Mouse (Mus musculus) MEL-GATA-1-ER (cell line): ENCODE measurements at regions not wholly inside any gene's neighbourhood (a gene's known extent, or its start where the extent isn't known, plus 50 kb on each side); places are given as distances from the start of the nearest gene placed in this dataset.

Experiments used
- DNase-seq: peaks from one replicate; pipeline ENCODE4 v3.0.0-alpha.2; 2012; ENCODE audit warnings: low read depth; ENCODE audit errors: extremely low read depth

DNA sequence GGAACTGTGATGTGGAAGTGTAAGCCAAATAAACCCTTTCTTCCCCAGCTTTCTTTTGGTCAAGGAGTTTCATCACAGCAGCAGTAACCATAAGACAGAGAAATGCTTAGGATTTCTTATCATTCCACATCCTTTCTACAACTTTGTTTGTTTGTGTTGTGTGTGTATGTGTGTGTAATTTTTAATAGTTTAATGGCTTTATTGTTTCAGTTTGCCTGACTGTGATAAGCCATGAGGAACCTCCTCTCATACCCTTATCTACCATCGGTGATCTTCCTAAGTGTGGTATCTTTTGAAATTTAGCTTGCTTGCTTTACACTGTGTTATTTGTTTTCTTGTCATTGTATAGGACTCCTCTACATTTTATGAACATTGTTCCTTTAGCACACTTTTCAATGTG, 970.6 kb upstream of the Lrrc6 start:
- no peak for DNase-seq

DNA sequence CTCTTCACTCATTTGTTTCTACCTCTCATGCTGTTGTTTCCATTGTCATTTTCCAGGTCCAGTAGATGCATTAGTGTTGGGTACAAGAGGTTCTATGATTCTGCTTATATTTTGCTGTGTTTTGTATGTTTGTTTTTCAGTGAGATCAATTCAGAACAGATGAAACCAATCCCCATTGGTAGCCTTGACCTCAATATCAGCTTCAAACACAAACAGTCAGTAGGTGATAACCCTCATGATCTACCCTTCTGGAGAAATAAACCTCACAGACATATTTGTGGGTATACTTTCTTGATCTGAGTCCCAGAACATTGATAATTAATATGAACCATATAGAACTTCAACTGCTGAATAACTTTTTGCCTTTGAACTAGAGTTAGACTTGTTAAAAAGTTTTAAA, 969.3 kb upstream of the Lrrc6 start:
- DNase-seq = no peak

DNA sequence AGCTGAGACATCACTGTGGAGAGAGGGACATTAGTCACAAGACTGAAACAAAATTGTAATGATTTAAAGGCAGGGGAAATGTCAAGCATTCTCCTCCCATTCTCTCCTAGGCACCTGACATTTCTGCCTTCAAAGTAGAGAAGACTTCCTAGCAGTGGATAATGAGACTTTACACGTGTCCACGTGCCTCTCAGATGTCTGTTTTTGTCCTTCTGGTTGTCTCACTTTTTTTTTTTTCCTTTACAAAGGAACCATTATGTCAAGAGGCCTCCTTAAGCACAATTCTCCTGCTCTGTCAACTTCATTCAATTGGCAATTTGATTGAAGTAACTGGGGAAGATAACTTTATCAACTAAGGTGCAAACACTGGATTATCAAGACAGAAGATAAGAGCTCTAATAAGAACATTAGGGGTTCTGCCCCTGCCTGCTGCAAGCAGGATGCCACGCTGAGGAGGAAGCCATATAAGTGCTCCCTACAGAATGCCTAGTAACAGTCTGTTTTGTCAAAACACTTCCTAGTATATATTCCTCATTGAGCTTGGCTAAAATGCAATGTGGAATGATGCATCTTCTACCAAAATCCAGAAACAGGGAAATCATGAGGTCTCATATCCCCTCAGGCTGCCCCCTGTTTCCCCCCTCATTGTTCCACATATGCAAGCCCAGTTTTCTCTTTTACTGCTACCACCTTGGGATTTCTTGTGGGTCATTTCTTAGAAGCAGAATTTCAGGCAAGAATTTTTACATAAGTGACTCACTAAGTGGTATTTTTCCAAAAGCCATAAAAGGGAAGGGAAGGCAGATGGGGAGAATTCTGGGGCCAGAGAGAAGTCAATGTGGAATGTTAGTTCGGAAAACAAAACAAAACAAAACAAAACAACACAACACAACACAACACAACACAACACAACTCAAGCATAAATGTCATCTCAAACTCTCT, 967.0 kb upstream of the Lrrc6 start:
- DNase-seq = no peak

DNA sequence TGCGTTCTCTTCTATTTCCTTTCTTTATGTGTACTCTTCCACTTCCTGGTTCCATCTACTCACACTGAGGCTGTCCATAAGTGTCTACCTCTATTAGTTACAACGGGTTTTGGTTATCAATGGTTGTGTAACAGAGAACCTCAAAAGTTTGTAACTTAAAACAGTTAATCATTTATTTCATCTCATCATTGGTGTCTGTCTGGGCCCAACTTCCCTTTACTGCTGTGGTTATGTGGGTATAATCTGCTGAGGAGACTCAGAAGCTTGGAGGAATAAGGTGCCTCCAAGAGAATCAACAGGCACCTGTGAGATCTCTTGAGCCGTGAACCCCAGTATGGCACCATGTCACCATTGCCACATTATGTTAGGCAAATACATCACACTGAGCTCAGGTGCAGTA, 962.2 kb upstream of the Lrrc6 start:
- peak; percentile 66 for DNase-seq

DNA sequence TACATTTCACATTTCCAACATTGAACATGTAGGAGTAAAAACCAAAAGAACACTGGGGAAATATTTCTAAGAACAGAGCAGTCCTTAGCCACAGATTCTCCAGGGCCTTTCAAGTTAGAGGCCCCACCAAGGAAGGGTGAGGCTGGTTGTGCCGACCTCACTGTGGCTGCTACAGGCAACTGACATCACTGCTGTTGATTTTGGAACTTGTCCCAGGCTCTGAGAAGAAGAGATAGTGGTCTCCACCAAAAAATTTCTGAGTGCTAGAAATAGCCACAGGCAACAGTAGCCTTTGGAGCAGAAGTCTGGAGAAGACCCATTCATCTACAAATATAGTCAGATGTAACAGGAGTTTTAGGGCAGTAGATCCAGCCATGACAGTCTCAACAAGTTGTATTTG, 959.7 kb upstream of the Lrrc6 start:
- DNase-seq = peak; percentile 98

DNA sequence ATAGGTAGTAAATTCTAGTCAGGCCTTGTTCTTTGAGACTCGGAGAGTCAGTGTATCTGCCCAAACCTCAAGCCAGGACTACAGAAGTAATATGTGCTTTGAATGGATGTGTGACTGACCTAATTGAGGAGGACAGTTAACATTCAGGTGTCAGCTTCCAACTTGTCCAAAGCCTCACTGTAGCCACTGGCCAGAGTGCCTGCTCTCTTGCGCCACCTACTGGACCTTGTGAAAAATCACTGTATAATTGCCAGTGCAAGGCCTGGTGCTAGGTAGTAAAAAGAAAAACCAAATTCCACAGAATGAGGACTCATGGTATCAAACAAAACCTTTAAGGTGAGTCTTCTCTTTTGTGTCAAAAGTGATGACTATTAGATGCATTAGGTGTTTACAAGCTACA, 933.6 kb upstream of the Lrrc6 start:
- no peak for DNase-seq

DNA sequence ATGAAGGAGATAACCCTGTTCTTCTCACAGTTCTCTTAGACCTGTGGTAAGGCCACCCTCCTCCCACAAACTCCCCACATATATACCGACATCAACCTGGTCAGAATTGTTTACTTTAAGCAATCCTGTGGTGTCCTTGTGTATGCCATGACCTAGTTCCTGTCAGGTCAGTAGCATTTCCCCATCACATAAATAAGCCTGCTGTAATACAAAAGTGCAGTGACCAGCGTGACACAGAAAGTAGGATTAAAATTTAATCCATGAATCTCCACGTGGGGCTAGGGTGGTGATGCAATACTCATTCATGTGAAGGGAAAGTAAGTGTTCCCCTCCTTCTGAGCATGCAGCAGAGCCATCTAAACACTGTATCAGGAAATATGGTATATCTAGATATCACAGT, 923.2 kb upstream of the Lrrc6 start:
- DNase-seq = no peak

DNA sequence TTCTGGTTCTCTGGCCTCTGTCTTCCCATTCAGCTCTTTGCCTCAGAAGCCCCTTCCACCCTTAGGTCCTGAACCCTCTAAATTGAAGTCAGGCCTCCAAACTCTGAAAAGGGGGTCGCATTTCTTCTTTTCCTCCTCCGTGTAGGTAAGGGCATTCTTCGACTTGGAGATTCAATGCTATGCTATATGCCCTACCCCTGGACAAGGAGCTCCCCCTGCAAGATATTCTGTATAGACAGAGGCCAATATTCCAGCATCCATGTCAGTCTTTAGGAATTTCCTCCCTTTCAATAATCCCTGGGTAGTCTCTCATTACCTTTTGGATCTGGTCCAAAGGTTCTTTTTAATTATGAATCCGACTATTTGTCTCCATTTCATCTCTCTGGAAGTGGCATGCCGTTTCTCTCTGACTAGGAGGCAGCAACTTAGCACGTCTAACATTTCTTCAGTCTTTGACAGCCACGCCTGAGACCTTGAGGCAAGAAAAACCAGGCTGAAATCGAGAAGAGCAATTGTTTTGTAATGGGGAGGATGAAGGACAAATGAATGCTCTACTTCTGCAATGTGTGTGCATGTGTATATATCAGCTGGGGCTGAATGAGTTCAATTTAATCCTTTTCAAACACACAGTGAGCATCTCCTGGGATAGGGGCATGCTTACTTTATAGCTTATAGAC, 921.7 kb upstream of the Lrrc6 start:
- DNase-seq = no peak

DNA sequence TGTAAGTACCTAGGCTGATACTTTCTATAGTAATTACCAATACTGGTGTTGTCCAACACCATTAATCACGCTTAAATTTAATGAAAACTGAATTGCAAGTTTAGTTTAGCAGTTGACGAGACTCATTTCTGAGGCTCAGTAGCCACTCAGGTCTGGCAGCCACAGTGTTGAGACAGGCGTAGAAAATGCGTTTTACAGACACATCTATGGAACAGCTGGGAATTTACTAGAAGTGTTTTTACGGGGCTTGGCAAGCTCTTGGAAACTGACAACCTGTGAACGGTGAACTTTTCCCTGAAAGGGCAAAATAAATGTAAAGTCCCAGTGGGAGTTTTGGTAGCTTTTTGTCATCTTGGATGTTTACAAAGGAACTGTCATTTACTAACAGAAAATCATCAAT, 920.1 kb upstream of the Lrrc6 start:
- DNase-seq = no peak

DNA sequence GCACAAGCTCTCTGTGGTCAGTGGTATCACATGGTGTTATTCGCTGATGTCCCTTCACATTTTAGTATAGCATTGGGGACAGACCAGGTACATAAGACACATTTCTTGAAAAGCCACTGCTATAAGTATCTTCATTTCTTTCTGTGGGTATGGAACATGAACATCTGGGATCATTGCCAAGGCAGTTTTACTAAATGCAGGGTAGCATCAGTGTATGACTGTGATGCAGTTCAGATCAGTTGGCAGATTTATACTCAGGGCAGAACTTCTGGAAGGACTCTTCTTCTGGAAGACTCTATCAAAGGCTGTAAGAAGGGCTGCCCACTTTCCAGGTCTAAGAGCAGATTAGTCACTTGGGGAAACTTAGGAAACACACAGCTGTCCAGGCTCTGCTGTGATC, 919.0 kb upstream of the Lrrc6 start:
- no peak for DNase-seq

DNA sequence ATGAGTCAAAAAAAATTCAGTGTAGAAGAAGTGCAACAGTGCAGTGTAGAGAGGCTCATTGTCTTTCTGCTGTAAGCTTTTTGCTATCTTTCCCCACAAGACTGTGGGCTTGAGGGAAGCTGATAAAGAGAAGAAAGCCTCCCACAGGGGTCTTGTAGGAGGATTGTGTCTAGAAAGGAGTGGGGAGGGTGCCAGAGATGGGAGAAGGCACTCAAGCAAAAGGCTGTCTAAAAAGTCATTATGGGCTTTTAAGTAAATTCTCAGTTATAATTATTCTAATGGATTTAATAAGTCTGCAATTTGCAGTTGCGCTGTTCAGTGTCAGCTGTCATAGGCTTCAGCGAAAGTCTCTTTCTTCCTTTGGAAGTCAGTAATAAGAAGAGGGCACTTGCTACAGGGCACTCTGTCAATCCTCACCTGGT, 917.0 kb upstream of the Lrrc6 start:
- DNase-seq = no peak

DNA sequence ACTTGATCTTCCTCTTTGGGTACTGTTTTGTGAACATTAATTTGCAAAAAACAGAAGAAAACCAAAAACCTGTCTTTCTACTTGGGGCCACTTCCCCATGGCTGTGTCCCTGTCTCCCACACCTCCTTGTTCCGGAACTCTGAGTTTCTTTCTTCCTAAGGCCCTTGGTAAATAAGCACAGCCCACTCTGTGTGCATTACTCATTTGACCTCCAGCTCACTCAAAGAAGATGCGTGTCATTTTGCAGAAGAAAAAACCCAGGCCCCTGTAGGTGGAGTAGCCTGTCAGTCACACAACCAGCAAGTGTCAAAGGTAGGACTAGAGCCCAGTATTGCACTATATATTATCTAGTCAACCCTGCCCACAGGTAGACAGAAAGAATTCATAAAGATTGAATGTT, 915.1 kb upstream of the Lrrc6 start:
- DNase-seq = no peak

DNA sequence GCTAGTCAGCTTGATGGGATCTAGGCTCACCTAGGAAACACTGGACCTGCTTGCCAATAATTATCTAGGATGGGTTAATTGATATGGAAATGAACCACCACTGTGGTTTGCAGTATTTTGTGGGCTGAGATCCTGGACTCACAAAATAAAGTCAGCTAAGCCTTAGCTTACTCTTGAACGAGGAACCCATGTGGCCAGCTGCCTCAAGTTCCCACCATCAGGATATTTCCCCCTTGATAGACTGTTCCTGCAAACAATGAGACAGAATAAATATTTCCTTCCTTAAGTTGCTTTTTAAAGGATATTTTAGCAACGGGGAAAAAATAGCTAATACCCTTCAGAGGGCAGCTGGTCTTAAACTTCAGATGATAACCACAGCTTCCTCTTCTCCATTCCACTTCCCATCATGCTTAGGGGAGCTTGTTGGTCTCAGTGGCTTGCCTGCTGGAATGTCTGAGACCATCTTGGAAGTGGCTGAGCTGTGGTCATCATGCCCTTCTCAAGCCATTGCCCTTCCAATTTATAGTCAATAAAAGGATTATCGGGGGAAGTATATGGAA, 913.7 kb upstream of the Lrrc6 start:
- DNase-seq = peak; percentile 71

DNA sequence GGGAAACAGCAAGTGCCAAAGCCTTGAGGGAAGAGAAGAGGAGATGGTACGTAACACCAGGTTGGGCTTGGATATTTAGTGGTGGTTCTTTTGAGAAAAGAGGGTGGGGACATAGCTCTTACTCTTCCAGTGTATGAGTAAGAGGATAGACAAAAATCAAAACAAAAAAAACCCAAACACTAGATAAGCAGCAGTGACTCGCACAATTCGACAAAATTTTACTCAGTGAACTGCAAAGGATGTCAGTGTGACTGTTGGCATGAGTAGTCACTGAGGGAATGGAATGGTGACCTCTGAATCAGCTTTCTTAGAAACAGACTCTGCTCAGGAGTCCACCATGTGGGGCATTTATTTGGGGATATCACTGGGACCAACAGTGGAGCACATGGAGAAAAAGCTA, 912.9 kb upstream of the Lrrc6 start:
- no peak for DNase-seq

DNA sequence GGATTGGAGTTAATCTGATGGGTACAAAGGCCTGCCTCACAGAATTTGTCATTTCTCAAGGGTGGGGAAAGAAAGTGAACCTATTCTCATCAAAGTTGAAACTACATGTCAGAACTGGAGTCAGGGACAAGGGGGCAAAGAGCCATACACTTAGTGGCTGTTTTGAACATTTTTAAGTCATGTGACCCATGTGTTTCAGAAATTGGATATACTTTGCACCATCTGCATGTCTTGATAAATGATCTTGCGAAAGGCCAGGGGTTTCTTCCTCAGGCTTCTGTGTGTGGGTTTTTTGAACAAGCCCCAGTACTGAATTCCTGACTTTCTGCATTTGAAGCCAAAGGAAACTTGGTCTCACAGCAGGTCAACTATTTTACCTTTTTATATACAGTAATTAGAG, 911.7 kb upstream of the Lrrc6 start:
- no peak for DNase-seq

DNA sequence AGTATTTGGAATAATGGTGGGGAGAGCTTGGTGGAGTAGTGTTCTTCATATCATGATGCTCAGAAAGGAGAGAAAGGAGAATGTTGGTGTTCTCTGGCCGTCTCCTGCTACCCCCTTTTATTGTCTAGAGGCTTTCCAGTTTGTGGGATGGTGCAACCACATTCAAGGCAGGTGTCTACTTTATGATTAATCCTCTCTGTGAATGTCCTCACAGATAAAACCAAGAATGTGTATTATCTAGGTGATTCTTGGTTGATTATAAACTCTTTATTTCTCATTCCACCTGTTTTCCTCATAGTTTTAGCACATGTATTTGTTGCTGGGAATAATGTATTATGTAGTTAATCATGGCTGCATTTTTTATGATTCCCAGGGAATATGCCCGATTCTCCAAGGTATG, 910.9 kb upstream of the Lrrc6 start:
- DNase-seq = no peak

DNA sequence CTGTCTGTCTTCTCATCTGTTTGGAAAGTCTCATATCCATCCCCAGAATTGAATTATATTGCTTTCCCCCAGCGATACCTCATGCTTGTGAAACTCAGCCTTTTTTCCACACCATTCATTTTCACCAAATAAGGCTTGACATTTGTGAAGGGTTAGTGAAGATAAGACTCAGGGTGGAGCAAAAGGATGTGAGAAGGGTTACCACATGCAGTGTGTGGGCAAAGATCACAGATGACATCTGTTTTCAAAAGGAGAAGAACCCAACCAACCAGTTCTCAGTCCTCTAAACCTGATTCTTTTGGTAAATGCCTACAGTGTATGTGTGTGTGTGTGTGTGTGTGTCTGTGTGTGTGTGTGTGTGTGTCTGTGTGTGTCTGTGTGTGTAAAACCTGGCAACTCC, 909.3 kb upstream of the Lrrc6 start:
- DNase-seq = peak; percentile 99

DNA sequence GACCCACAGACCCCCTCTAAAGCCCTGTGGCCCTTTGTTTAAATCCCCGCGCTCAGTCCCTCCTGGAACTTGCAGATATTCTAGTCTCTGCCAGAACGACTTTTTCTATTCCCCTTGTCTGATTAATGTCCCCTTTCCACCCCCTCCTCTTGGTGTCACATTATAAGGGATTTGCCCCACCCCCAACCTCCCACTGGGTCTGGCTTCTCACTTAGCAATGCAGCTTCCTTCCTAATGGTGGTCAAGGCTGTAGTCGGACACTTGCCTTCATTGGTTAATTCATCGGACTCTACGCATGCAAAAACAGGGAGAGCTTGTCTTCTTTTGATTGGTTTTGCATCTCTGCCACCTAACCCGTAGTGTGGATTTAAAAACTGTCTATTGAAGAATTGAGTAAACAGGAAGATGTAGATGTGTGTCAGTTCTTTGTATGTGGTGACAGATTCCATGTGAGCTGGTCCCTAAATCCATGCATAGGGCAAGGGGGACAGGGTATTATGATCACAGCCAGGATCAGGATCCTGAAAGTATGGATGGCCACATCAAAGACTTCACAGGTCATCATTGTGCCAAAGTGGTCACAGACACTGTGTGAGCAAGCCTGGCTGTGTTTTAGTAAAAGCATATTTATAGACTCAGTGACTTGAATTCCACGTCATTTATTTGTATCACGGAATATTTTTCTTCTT, 908.3 kb upstream of the Lrrc6 start:
- DNase-seq = no peak

DNA sequence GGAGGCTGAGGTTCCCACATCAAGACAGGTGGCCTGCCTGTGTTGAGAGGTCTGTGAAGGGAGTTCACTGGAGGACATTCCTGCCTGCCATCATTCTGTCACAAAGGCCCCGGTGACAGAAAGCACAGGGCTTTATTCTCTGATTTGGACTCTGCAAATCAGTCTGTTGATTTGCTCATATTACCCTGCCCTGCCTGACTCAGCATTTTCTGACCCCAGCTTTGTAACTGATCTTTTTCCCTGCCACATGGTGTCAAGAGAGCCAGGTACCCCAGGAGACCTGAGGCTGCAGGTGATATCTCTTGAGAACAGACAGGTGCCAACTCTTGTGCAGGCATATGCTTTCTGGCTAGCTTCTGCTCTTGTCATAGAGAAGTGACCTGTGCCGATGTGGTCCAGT, 906.5 kb upstream of the Lrrc6 start:
- no peak for DNase-seq

DNA sequence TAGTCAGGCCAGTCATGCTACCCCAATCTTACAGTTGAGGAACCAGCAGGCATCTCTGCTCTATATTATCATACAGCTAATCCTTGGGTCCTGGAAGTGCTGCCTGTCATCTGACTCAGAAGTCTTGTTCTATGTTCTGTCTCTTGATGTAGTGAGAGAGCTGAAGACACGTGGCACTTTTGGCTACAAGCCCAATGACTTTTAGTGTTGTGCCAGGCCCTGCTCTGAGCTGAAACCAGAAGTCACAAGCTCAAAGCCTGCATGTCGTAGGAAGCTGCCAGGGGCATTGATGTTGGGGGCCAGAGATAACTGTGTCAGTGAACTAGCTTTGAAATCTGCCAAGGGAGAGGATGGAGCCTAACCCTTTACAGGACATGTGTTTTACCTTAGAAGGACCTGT, 904.8 kb upstream of the Lrrc6 start:
- DNase-seq = peak; percentile 58

DNA sequence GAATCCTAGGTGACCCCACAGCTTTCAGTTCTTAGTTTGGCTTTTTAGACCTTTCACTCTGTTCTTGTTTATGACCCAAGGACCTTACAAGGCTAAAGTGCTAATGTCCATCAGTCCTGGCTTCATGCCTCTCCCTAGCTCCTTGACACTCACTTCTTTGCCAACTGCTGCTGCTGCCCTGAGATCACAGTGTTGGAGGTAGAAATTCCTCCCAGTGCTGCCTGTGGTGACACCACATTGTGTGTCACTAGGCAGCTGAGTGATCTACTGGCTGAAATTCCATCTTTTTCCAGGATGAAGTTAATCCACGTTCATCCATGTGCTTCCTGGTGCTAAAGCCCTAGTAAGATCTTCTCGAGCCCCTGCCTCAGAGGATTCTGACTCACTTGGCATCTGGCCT, 904.3 kb upstream of the Lrrc6 start:
- DNase-seq = no peak

DNA sequence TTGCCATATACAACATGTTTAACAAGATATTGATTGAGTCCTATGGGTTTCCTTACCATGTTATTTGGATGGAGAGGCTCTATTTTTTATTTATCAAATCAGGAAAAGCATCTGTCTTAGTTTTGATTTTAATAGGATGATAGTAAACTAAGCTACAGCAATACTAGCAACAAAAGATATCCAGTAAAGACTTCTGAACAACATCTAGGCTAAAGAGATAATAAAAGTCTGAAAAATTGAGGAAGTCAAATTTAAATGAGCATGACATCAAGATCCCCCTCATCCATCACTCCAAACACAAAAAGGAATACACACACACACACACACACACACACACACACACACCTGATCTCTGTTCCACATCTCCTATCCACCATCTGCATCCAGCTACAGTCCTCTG, 901.6 kb upstream of the Lrrc6 start:
- no peak for DNase-seq
